Mouse (Mus musculus) brown adipose tissue, adult 24 weeks (tissue): ENCODE measurements around the gene Fbxl19. TPM values are rescaled to one million over a fixed set of nuclear protein-coding genes. Genes with fewer than 3 reads are reported as not detected.

Experiments used
- H3K27ac ChIP-seq: fragments of 200-500 bp; replicated peaks from 2 replicates; pipeline ENCODE4 v1.5.1; 2012; ENCODE audit warnings: low read depth, mild to moderate bottlenecking, low read length
- H3K4me1 ChIP-seq: fragments of 200-500 bp; 2 replicates; pipeline ENCODE4 v1.6.1; 2012; ENCODE audit warnings: low read length, mixed read lengths; ENCODE audit not compliant: control insufficient read depth, insufficient read depth, insufficient read length
- H3K4me3 ChIP-seq: fragments of 200-500 bp; 2 replicates; pipeline ENCODE4 v1.5.1; 2012; ENCODE audit warnings: low read depth, mild to moderate bottlenecking, low read length, moderate library complexity; ENCODE audit not compliant: insufficient read depth
- polyA plus RNA-seq: library from polyadenylated mRNA; stranded (reverse); fragments of >200 nt; gene quantifications from 2 replicates; pipeline ENCODE4 v1.2.4, GENCODE M21; 2012; ENCODE audit not compliant: missing spikeins, insufficient read depth, insufficient read length

Gene Fbxl19
- polyA plus RNA-seq, 1 experiment, result 3.2 TPM

DNA sequence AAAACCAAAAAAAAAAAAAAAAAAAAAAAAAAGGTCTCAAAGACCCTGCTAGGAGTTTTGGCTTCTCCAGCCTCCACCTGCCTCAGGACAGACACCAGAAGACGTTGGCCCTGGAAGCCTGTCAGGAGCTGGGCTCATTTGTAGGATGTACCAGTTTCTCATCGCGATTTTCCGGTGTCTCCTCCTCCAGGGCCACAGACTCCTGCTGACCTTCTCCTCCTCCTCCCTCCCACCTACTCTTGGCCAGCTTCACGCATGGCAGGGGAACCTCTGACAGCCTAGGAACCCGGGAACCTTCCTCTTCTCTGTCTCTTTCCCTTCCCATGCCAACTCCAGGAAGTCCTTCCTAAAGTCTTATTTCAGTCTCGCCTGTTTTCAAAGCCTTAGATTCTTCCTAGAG is 72.7 kb downstream of the Fbxl19 start:
- no peak overlapping the region for H3K4me3 ChIP-seq
- peaks cover 29% of the 10 kb centered on the region for H3K4me1 ChIP-seq
- H3K27ac ChIP-seq, result peak overlapping the region; percentile 62

DNA sequence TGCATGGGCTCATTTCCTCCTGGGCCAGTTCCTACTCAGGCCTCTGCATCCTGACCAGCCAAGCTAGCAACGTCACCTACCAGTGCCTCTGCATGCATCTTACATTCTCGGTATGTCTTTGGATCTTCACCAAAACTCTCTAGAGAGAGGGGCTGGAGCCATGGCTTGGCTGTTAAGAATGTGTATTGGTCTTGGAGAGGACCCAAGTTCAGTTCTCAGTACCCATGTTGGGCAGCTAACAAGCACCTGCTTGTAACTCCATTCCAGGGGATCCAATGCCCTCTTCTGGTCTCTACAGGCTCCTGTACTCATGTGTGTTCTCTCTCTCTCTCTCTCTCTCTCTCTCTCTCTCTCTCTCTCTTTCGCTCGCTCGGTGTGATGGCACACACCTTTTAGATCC is 73.4 kb downstream of the Fbxl19 start:
- Histone ChIP-seq H3K4me1 (peaks cover 29% of the 10 kb centered on the region), H3K4me3 (no peak overlapping the region), H3K27ac (no peak overlapping the region)

Other genes starting within 250 kb of the Fbxl19 start
- gene Srcap, start 232.6 kb upstream of the Fbxl19 start, polyA plus RNA-seq, result 21.6 and 24.7 TPM in 2 replicates
- gene Gm42715, start 225.0 kb upstream of the Fbxl19 start, polyA plus RNA-seq, result 0.28 and 3.4 TPM in 2 replicates
- gene Tmem265, start 183.2 kb upstream of the Fbxl19 start, polyA plus RNA-seq, result 2.0 TPM in 1 of 2 replicates, not detected in the other
- gene Phkg2, start 171.2 kb upstream of the Fbxl19 start, polyA plus RNA-seq, result 15.9 and 17.1 TPM in 2 replicates
- gene Ccdc189, start 155.9 kb upstream of the Fbxl19 start, polyA plus RNA-seq, result 4.5 and 6.0 TPM in 2 replicates
- 14.7 and 19.4 TPM in 2 replicates for gene Rnf40, start 155.8 kb upstream of the Fbxl19 start, polyA plus RNA-seq
- 6.6 and 7.5 TPM in 2 replicates for gene Zfp629, start 128.7 kb upstream of the Fbxl19 start, polyA plus RNA-seq
- gene Bcl7c, start 35.6 kb upstream of the Fbxl19 start, polyA plus RNA-seq, result 15.7 and 17.4 TPM in 2 replicates
- 7.3 and 10.5 TPM in 2 replicates for gene Ctf1, start 31.8 kb upstream of the Fbxl19 start, polyA plus RNA-seq
- gene Ctf2, start 12.4 kb upstream of the Fbxl19 start, polyA plus RNA-seq, result not detected in 2 replicates
- 16.8 and 23.1 TPM in 2 replicates for gene Orai3, start 25.3 kb downstream of the Fbxl19 start, polyA plus RNA-seq
- 11.7 and 13.6 TPM in 2 replicates for gene Setd1a, start 32.1 kb downstream of the Fbxl19 start, polyA plus RNA-seq
- gene Gm49388, start 41.1 kb downstream of the Fbxl19 start, polyA plus RNA-seq, result 0.54 TPM in 1 of 2 replicates, not detected in the other
- 39.6 and 47.1 TPM in 2 replicates for gene Hsd3b7, start 56.1 kb downstream of the Fbxl19 start, polyA plus RNA-seq
- gene Stx4a, start 79.8 kb downstream of the Fbxl19 start, polyA plus RNA-seq, result 89.1 and 91.8 TPM in 2 replicates
- gene Stx1b, start 80.0 kb downstream of the Fbxl19 start, polyA plus RNA-seq, result 4.8 and 8.4 TPM in 2 replicates
- 6.3 and 6.8 TPM in 2 replicates for gene Zfp646, start 131.7 kb downstream of the Fbxl19 start, polyA plus RNA-seq
- gene Zfp668, start 132.3 kb downstream of the Fbxl19 start, polyA plus RNA-seq, result 1.4 TPM in 2 replicates
- gene Prss53, start 146.4 kb downstream of the Fbxl19 start, polyA plus RNA-seq, result 0.67 and 1.1 TPM in 2 replicates
- not detected in 2 replicates for gene Gm21974, start 150.9 kb downstream of the Fbxl19 start, polyA plus RNA-seq
- gene Vkorc1, start 151.1 kb downstream of the Fbxl19 start, polyA plus RNA-seq, result 72.3 and 86.0 TPM in 2 replicates
- 202 and 239 TPM in 2 replicates for gene Bckdk, start 159.5 kb downstream of the Fbxl19 start, polyA plus RNA-seq
- 17.9 and 21.4 TPM in 2 replicates for gene Kat8, start 168.0 kb downstream of the Fbxl19 start, polyA plus RNA-seq
- 0.79 TPM in 1 of 2 replicates, not detected in the other for gene Prss8, start 185.6 kb downstream of the Fbxl19 start, polyA plus RNA-seq
- gene Prss36, start 202.2 kb downstream of the Fbxl19 start, polyA plus RNA-seq, result 20.2 and 23.7 TPM in 2 replicates
- gene Fus, start 222.9 kb downstream of the Fbxl19 start, polyA plus RNA-seq, result 250 and 260 TPM in 2 replicates
- gene Pycard, start 249.3 kb downstream of the Fbxl19 start, polyA plus RNA-seq, result 0.79 and 3.6 TPM in 2 replicates